ENCODE assay signal across 17 mouse cellular contexts in the genomic region with DNA sequence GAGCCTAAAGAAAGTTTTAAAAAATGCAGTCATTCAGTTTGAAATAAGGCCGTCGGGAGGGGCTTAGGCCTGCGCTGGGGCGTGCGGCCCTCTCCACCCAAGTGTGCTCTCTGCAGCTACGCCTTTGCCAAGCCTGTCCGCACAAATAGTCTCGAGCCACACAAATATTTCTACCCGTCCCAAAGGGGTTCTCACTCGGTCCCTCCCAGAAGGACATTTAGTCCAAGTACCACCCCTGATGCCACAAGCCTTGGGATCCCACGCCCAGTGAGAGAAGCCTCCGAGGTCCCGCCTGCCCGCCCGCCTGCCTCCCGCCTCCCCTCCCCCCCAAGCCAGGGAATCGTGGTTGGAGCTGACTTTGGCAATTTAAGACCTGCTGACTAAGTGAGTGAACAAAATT. TPM values are rescaled to one million over a fixed set of nuclear protein-coding genes. Genes with fewer than 3 reads are reported as not detected.
A peak's percentile ranks its signal among the peaks of the same experiment; 100 is the strongest.
DNase-seq lines count a peak whose midpoint lies in the region; ATAC-seq lines count a peak whose summit lies in the region.
"Had no signal": no experiment of that assay in that cellular context is flagged by ENCODE, and none has a peak within 500 bp of the region (broad histone marks: within the 10 kb centered on the region; RNA-seq: fewer than 3 reads in every experiment).

No protein-coding gene starts in this region.

- no peak for ATAC-seq in cerebellum, adult (ENCODE audit: insufficient number of reproducible peaks, low FRiP score, low TSS enrichment)
- ATAC-seq: forebrain, embryonic 13.5 days; forebrain, embryonic 15.5 days; forebrain, postnatal 0 days had no signal

- peak; percentile 44 for DNase-seq in gastrocnemius, adult 18-20 months (ENCODE audit: low spot score)
- DNase-seq in gastrocnemius, postnatal 14 days, result no peak
- peak; percentile 26 for DNase-seq in gastrocnemius, postnatal 25 days
- DNase-seq in gastrocnemius, postnatal 4 days (ENCODE audit: low spot score in 2 of 2), result no peak
- DNase-seq in skeletal muscle tissue, adult 2 months (ENCODE audit: low read depth, low spot score), result peak; percentile 33
- DNase-seq: adrenal gland, adult 2 months; adrenal gland, postnatal 10 days; adrenal gland, postnatal 36 days; cerebellum, adult 11-12 months; cerebellum, adult 2 months; cerebellum, adult 9-10 months; cerebellum, postnatal 10 days; cerebellum, postnatal 25 days; forebrain, postnatal 0 days had no signal

- intact Hi-C loops in gastrocnemius, postnatal 14 days (cut with DNase I; ENCODE audit: low total_unique reads), result no loop called here

RNA-seq across cellular contexts. Expression of gene Slfn9, which starts 8.4 kb away (rescaled TPM):
- total RNA-seq in gastrocnemius, adult 18-20 months (2021), result under 1 TPM; 0.14 to 0.28 TPM
- 1 to 10 TPM in 1 of 2 experiments, under 1 TPM in 1; 0.89 to 1.9 TPM for total RNA-seq in gastrocnemius, postnatal 14 days (2021)
- total RNA-seq in gastrocnemius, postnatal 25 days (2021), result under 1 TPM; 0.20 to 0.59 TPM
- total RNA-seq in gastrocnemius, postnatal 4 days (2021), result 1 to 10 TPM; 7.5 to 7.8 TPM

RNA-seq across cellular contexts. Expression of gene Slfn5, which starts 32.0 kb away (rescaled TPM):
- 10 to 100 TPM; 16.5 to 24.1 TPM for total RNA-seq in gastrocnemius, adult 18-20 months (2021)
- 10 to 100 TPM; 31.0 to 32.7 TPM for total RNA-seq in gastrocnemius, postnatal 14 days (2021)
- 10 to 100 TPM; 18.9 to 27.1 TPM for total RNA-seq in gastrocnemius, postnatal 25 days (2021)
- 10 to 100 TPM; 18.3 to 24.7 TPM for total RNA-seq in gastrocnemius, postnatal 4 days (2021)

RNA-seq across cellular contexts. Expression of gene Slfn8, which starts 37.4 kb away (rescaled TPM):
- under 1 TPM; 0.11 to 0.21 TPM for total RNA-seq in gastrocnemius, adult 18-20 months (2021)
- under 1 TPM; 0.18 to 0.27 TPM for total RNA-seq in gastrocnemius, postnatal 14 days (2021)
- total RNA-seq in gastrocnemius, postnatal 25 days (2021), result under 1 TPM in 1 of 2 experiments, not detected in 1; 0.19 TPM
- under 1 TPM; 0.42 to 0.52 TPM for total RNA-seq in gastrocnemius, postnatal 4 days (2021)

Comparison
In these comparisons a context has a peak if more than half of its experiments do, and no peak if none do; other contexts are left out.
1. DNase-seq: peak in gastrocnemius, adult 18-20 months (single experiment), gastrocnemius, postnatal 25 days (single experiment) and skeletal muscle tissue, adult 2 months (single experiment); none in gastrocnemius, postnatal 14 days (single experiment) and gastrocnemius, postnatal 4 days (0 of 2).